Mouse (Mus musculus): Measurements from ENCODE around the gene 2310061N02Rik.
"Not testable (repeated sequence)": the region's sequence is repeated elsewhere in the genome, so short reads cannot be mapped to it uniquely, and the experiment has no call there.

The 2310061N02Rik gene

GRCm38 (mm10) chr16:88707496-88708012 lies at the start of gene 2310061N02Rik:
Gene 2310061N02Rik (minus strand): TSS chr16:88707962.
- DNase-seq (ENCODE audit: low spot score in 2 of 2): no peak

GRCm38 (mm10) chr16:88751535-88751934 lies 43.8 kb upstream of the 2310061N02Rik start, which contains the start of gene Krtap13:
Gene Krtap13 (minus strand): TSS chr16:88751635.
- DNase-seq (ENCODE audit: low spot score in 2 of 2): not testable (repeated sequence)

GRCm38 (mm10) chr16:88747943-88748342 lies 40.2 kb upstream of the 2310061N02Rik start:
- no peak for DNase-seq (ENCODE audit: low spot score in 2 of 2)

GRCm38 (mm10) chr16:88744750-88745340 lies 37.1 kb upstream of the 2310061N02Rik start:
- no peak for DNase-seq (ENCODE audit: low spot score in 2 of 2)

GRCm38 (mm10) chr16:88735391-88735790 lies 27.6 kb upstream of the 2310061N02Rik start:
- DNase-seq (ENCODE audit: low spot score in 2 of 2): no peak

GRCm38 (mm10) chr16:88728812-88729275 lies 21.1 kb upstream of the 2310061N02Rik start, which contains the start of gene Krtap13-1:
Gene Krtap13-1 (plus strand): TSS chr16:88728862.
- no peak for DNase-seq (ENCODE audit: low spot score in 2 of 2)

- DNase-seq (ENCODE audit: low spot score in 2 of 2): no peak
Observed at GRCm38 (mm10) chr16:88720031-88720430, 12.3 kb upstream of the 2310061N02Rik start.

- no peak for DNase-seq (ENCODE audit: low spot score in 2 of 2)
Observed at GRCm38 (mm10) chr16:88716549-88716948, 8.8 kb upstream of the 2310061N02Rik start.

- DNase-seq (ENCODE audit: low spot score in 2 of 2): no peak
Observed at GRCm38 (mm10) chr16:88711245-88711644, 3.5 kb upstream of the 2310061N02Rik start.

- no peak for DNase-seq (ENCODE audit: low spot score in 2 of 2)
Observed at GRCm38 (mm10) chr16:88710757-88711156, 3.0 kb upstream of the 2310061N02Rik start.

GRCm38 (mm10) chr16:88701072-88701864 lies 6.5 kb downstream of the 2310061N02Rik start:
- peak; percentile 74 to 76 for DNase-seq (ENCODE audit: low spot score in 2 of 2)

GRCm38 (mm10) chr16:88696256-88696655 lies 11.5 kb downstream of the 2310061N02Rik start:
- no peak for DNase-seq (ENCODE audit: low spot score in 2 of 2)

- DNase-seq (ENCODE audit: low spot score in 2 of 2): no peak
Observed at GRCm38 (mm10) chr16:88681282-88681681, 26.5 kb downstream of the 2310061N02Rik start.

- DNase-seq (ENCODE audit: low spot score in 2 of 2): no peak
Observed at GRCm38 (mm10) chr16:88679099-88679498, 28.7 kb downstream of the 2310061N02Rik start.

- DNase-seq (ENCODE audit: low spot score in 2 of 2): no peak
Observed at GRCm38 (mm10) chr16:88671571-88671970, 36.2 kb downstream of the 2310061N02Rik start, which contains the start of gene Krtap27-1. Gene Krtap27-1 (minus strand): TSS chr16:88671671.

GRCm38 (mm10) chr16:88657426-88657825 lies 50.3 kb downstream of the 2310061N02Rik start:
- DNase-seq (ENCODE audit: low spot score in 2 of 2): no peak

All from spleen, postnatal 36 days (tissue).